Mouse (Mus musculus): Measurements from ENCODE around the gene Igll1.
"Not testable (repeated sequence)": the region's sequence is repeated elsewhere in the genome, so short reads cannot be mapped to it uniquely, and the experiment has no call there.

Igll1 gene

GRCm38 (mm10) chr16:16863978-16864377, at the start of gene Igll1:
Gene Igll1 (minus strand): TSS chr16:16863985.
- no peak for DNase-seq (ENCODE audit: extremely low read depth, low read depth, low spot score)

- no peak for DNase-seq (ENCODE audit: extremely low read depth, low read depth, low spot score)
Observed at GRCm38 (mm10) chr16:16913440-16913839, 49.7 kb upstream of the Igll1 start.

- peak; percentile 83 for DNase-seq (ENCODE audit: extremely low read depth, low read depth, low spot score)
Observed at GRCm38 (mm10) chr16:16911641-16912597, 48.1 kb upstream of the Igll1 start.

- DNase-seq (ENCODE audit: extremely low read depth, low read depth, low spot score): no peak
Observed at GRCm38 (mm10) chr16:16907799-16908198, 44.0 kb upstream of the Igll1 start.

DNA sequence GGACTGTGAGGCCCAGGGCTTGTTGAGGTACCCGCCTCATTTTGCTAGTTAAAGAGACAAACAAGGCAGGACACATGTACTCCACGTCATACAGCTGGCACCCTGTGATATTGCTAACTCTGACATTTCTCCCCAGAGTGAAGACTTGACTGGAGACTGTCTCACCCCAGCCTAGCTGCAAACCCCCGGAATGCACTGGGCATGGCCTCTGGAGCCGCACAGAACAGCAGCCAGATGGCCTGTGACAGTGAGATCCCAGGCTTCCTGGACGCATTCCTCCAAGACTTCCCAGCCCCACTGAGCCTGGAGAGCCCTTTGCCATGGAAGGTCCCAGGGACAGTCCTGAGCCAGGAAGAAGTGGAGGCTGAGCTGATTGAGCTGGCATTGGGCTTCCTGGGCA, 39.4 kb upstream of the Igll1 start:
- no peak for DNase-seq (ENCODE audit: extremely low read depth, low read depth, low spot score)

GRCm38 (mm10) chr16:16902329-16902728, 38.5 kb upstream of the Igll1 start:
- DNase-seq (ENCODE audit: extremely low read depth, low read depth, low spot score): no peak

- no peak for DNase-seq (ENCODE audit: extremely low read depth, low read depth, low spot score)
Observed at GRCm38 (mm10) chr16:16897056-16897584, 33.3 kb upstream of the Igll1 start.

DNA sequence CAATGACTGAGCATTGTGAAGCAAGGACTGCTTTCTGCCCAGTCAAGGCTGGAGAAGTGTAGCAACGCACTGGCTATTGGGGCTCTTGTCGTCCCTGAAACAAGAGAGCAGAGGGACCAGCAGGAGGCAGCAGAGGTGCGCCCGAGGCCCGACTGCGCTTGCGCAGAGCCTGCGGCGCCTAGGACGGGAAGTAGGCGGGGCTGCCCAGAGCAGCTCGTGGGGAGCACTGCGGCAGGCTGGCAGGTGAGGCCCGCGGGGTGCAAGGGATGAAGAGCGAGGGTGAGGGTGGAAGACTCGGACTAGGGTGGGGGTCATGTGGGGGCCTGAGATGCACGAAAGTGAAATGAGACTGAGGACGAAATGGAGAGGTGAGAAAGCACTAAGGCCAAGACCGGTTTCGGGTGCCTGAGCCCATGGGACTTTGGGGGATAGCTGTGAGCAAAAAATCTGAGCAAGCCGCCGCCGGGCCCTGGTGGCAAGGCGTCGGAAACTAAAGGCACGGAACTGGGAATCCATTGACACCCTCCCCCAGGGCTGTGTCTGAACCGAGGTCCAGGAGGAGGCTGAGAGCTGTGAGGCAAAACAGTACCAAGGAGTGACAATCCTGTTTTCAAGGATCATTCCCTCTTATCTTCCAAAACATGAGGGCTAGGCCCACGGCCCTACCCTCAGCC, 32.7 kb upstream of the Igll1 start, which contains the start of gene Ppm1f:
Gene Ppm1f (plus strand): TSS at position 88 of the 674 bp plus-strand sequence.
- peak; percentile 69 for DNase-seq (ENCODE audit: extremely low read depth, low read depth, low spot score)

- no peak for DNase-seq (ENCODE audit: extremely low read depth, low read depth, low spot score)
Observed at GRCm38 (mm10) chr16:16896015-16896381, 32.2 kb upstream of the Igll1 start.

DNA sequence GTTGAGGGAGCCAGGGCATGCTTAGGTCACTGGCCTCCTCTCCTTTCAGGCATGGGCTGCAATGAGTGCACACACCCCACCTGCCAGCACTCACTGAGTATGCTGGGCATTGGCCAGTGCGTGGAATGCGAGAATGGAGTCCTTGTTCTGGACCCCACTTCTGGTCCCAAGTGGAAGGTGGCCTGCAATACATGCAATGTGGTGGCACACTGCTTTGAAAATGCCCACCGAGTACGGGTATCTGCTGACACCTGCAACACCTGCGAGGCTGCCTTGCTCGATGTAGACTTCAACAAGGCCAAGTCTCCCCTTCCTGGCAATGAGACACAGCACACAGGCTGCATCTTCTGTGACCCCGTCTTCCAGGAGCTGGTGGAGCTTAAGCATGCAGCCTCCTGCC, 28.6 kb upstream of the Igll1 start:
- DNase-seq (ENCODE audit: extremely low read depth, low read depth, low spot score): no peak

DNA sequence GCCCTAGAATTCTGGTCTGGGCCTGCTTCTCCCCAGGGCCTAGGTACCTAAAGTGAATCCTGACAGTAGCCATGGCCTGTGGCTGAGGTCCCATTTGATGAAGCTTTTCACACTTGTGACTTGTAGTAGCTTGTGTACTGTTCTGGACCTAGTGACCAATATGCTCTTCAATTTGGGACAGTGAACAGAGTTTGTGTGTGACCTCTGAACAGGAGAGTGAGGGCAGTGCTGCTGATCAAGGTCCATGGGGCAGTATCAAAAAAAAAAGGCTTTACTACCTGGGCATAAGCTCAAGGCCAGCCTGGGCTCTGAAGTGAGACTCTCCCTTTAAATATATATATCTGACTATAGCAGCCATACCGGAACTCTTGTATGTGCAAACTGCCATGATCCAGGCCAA, 24.6 kb upstream of the Igll1 start:
- no peak for DNase-seq (ENCODE audit: extremely low read depth, low read depth, low spot score)

DNA sequence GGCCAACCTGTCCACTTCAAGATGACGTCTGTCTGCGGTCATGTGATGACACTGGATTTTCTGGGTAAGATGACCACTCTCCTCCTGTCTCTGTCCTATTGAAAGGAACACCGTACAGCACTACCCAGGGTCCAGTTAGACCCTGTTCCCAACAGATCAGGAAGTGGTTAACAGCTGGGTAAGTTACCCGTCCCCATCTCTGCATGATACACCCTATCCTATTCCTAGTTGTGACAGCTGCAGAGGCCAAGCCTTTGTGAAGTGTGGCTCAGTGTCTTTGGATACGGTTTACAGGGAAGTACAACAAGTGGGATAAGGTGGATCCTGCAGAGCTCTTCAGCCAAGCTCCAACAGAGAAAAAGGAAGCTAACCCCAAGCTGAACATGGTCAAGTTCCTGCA, 15.2 kb upstream of the Igll1 start:
- DNase-seq (ENCODE audit: extremely low read depth, low read depth, low spot score): no peak

DNA sequence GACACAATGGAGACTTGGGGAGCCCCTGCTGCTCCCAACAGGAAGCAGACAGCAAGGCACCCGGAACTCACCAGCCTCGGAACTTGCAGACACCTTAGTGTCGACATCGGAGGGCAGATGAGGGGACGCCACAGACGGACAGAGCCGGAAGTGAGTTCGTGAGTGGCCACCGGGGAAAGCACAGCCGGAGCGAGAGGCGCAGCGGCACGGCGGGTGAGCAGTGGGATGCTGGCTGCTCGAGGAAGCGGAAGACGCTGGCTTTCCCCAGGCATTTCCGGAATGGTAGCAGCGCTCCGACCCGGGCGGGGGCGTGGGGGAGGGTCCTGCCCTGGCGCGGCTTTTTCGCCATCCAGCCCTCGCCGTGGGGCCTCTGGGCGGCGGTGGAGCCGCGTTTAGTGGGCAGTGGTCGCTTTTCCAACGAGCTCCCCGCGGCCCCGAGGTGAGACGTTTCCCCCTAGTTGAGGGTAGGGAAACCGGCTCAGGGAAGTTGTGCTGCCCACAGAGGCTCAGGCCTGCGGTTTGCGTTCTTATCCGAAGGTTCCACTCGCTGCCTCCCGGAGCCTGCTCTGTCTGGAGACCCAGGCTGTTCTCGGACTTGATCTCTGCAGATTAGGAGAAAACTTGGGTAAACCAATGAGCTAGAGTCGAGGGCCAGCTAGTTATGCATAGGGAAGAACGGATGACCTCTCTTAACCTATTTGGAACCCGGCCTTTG, 7.0 kb upstream of the Igll1 start, which contains the start of the genes Top3b and Vpreb1:
Gene Top3b (plus strand): TSS at position 120 of the 715 bp plus-strand sequence.
Gene Vpreb1 (minus strand): TSS at position 227 of the 715 bp plus-strand sequence.
- DNase-seq (ENCODE audit: extremely low read depth, low read depth, low spot score): peak; percentile 36

GRCm38 (mm10) chr16:16870241-16870616, 6.4 kb upstream of the Igll1 start:
- DNase-seq (ENCODE audit: extremely low read depth, low read depth, low spot score): no peak

- DNase-seq (ENCODE audit: extremely low read depth, low read depth, low spot score): peak; percentile 69
Observed at GRCm38 (mm10) chr16:16865696-16866561, 2.1 kb upstream of the Igll1 start.

DNA sequence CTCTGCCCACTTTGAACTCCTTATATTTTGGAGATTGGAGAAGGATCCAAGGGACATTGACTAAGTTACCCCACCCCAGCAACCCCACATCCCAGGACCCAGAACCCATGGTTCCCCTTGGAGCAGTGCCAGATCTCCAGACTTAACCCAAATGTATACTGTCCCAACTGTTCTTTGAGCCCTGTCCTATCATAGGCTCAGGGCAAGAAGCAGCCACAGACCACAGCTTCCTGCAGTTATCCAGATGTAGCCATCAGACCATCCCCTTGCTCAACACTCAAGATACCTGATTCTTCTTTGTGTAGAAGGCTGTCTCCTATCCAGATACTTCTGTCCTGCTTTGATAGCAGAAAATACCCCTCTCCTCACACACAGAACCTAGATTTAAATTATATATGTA, 1.4 kb upstream of the Igll1 start:
- DNase-seq (ENCODE audit: extremely low read depth, low read depth, low spot score): no peak

DNA sequence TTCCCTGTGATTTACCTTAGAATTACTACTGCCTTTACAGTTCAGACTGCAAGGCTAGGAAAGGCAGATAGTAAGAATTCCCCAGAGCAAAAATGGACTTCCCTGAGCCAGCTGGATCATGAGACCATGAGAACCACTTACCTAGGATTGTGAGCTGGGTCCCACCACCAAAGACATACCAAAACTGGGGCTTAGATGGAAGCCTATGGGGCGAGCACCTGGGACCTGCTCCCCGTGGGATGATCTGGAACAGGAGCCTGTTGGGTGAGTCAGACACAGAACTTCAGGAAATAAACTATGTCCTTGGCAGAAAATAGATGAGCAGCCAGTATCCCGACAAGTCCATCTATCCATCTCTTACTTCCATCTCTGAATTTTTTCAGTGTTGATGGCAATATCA, 1.5 kb downstream of the Igll1 start:
- DNase-seq (ENCODE audit: extremely low read depth, low read depth, low spot score): no peak

GRCm38 (mm10) chr16:16856731-16857476, 6.9 kb downstream of the Igll1 start:
- no peak for DNase-seq (ENCODE audit: extremely low read depth, low read depth, low spot score)

- not testable (repeated sequence) for DNase-seq (ENCODE audit: extremely low read depth, low read depth, low spot score)
Observed at GRCm38 (mm10) chr16:16856054-16856453, 7.7 kb downstream of the Igll1 start.
